Comparison of ENCODE assay signal across 24 mouse cellular contexts in the genomic region with DNA sequence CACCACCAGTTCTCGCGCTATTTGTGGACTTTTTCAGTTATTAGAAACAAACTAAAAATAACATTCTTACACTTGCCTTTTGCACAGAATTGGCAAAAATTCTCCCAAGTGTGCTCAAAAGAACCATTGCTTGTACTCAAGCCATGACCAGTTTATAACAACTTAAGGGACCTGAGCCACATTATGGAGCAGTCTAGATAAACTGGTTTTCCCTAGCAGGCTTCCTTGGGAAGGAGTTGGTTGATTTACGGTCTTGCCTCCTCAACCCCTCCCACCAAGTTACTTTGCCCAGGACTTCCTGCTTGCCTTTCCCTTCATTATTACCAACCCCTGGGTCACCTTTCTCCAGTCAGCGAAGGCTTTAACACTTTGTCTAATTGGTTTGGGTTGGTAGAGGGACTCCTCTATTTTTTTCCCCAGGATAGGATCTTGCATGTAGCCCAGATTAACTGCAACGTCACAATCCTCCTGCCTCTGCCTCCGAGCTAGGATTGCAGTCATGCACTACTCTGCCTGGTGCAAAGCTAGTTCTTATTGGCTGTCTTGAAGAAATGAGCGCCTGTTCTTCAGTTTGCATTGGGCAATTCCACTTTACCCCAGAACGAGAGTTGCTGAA.
A peak's percentile ranks its signal among the peaks of the same experiment; 100 is the strongest.
DNase-seq lines count a peak whose midpoint lies in the region; ATAC-seq and TF ChIP-seq lines count a peak whose summit lies in the region.
"Had no signal": no experiment of that assay in that cellular context is flagged by ENCODE, and none has a peak within 500 bp of the region (broad histone marks: within the 10 kb centered on the region; RNA-seq: fewer than 3 reads in every experiment).

No protein-coding gene starts in this region.

- H3K27ac ChIP-seq in liver, embryonic 11.5 days (ENCODE audit: low read depth, low read length) = no peak overlapping the region
- H3K27ac ChIP-seq in intestine, embryonic 15.5 days = no peak overlapping the region
- H3K27ac ChIP-seq in liver, embryonic 14.5 days = no peak overlapping the region
- H3K27ac ChIP-seq in stomach, postnatal 0 days (replicated peaks) = peak overlapping the region; percentile 81
- no peak overlapping the region for H3K27ac ChIP-seq in heart, embryonic 10.5 days
- H3K27ac ChIP-seq: forebrain, embryonic 15.5 days; hindbrain, embryonic 10.5 days; layer of hippocampus, adult 2 months; midbrain, embryonic 12.5 days; neural tube, embryonic 15.5 days had no signal

- no peak for TF ChIP-seq CTCF in liver, embryonic 14.5 days (IDR thresholded peaks at IDR 0.05; ENCODE audit: low read depth)
- TF ChIP-seq CTCF in stomach, postnatal 0 days (IDR thresholded peaks at IDR 0.05; ENCODE audit: low read depth) = no peak

- 62% methylated on average over 8 of the region's 8 CpGs for WGBS in liver, embryonic 11.5 days
- WGBS in intestine, embryonic 15.5 days = 71% methylated on average over 8 of the region's 8 CpGs
- 44% methylated on average over 8 of the region's 8 CpGs for WGBS in liver, embryonic 14.5 days (ENCODE audit: insufficient replicate concordance)
- 68% methylated on average over 8 of the region's 8 CpGs for WGBS in stomach, postnatal 0 days
- 76% methylated on average over 8 of the region's 8 CpGs for WGBS in heart, embryonic 10.5 days

- H3K36me3 ChIP-seq in liver, embryonic 11.5 days (ENCODE audit: control insufficient read depth, insufficient read depth, low read length) = no peaks in the 10 kb centered on the region
- no peaks in the 10 kb centered on the region for H3K36me3 ChIP-seq in intestine, embryonic 15.5 days
- H3K36me3 ChIP-seq in liver, embryonic 14.5 days (replicated peaks; ENCODE audit: control insufficient read depth, insufficient read depth, low read depth) = no peaks in the 10 kb centered on the region
- H3K36me3 ChIP-seq in stomach, postnatal 0 days (ENCODE audit: control insufficient read depth, insufficient read depth, low read length) = no peaks in the 10 kb centered on the region
- H3K36me3 ChIP-seq in heart, embryonic 10.5 days = no peaks in the 10 kb centered on the region
- H3K36me3 ChIP-seq: forebrain, embryonic 15.5 days; heart, embryonic 12.5 days; hindbrain, embryonic 10.5 days; midbrain, embryonic 12.5 days; neural tube, embryonic 15.5 days had no signal

- H3K4me2 ChIP-seq in liver, embryonic 11.5 days = peak overlapping the region; percentile 51
- H3K4me2 ChIP-seq in intestine, embryonic 15.5 days (replicated peaks) = no peak overlapping the region
- H3K4me2 ChIP-seq in liver, embryonic 14.5 days (ENCODE audit: low read depth) = peak overlapping the region; percentile 39
- no peak overlapping the region for H3K4me2 ChIP-seq in stomach, postnatal 0 days (replicated peaks; ENCODE audit: low read depth)
- H3K4me2 ChIP-seq: forebrain, embryonic 15.5 days; heart, embryonic 12.5 days; midbrain, embryonic 12.5 days; neural tube, embryonic 15.5 days had no signal

- DNase-seq in liver, embryonic 11.5 days (ENCODE audit: low spot score) = no peak
- no peak for DNase-seq in liver
- DNase-seq in liver, embryonic 14.5 days (ENCODE audit: low read depth in 3 of 3, low spot score in 3 of 3) = no peak
- peak; percentile 48 for DNase-seq in stomach, postnatal 0 days (ENCODE audit: low spot score)
- no peak for DNase-seq in adrenal gland, adult 2 months
- no peak for DNase-seq in heart, embryonic 10.5 days (ENCODE audit: low spot score)
- DNase-seq: cerebellum, adult 18-20 months; cerebellum, postnatal 25 days; gastrocnemius, postnatal 10 days; heart, adult 11 months; heart, postnatal 10 days; kidney, adult 2 months; kidney, postnatal 25 days; layer of hippocampus, postnatal 36 days; right cerebral cortex, adult 18-20 months; thymus, postnatal 14 days had no signal

- H3K27me3 ChIP-seq in liver, embryonic 11.5 days (replicated peaks; ENCODE audit: control insufficient read depth, insufficient read depth, low read length) = no peaks in the 10 kb centered on the region
- H3K27me3 ChIP-seq in intestine, embryonic 15.5 days (replicated peaks) = no peaks in the 10 kb centered on the region
- H3K27me3 ChIP-seq in liver, embryonic 14.5 days (ENCODE audit: control insufficient read depth, insufficient read depth, low read length) = no peaks in the 10 kb centered on the region; the same call in 1 of the 2 replicates
- no peaks in the 10 kb centered on the region for H3K27me3 ChIP-seq in stomach, postnatal 0 days (ENCODE audit: control insufficient read depth, insufficient read depth, low read length)
- peaks cover 7% of the 10 kb centered on the region; the same call in 1 of the 2 replicates for H3K27me3 ChIP-seq in heart, embryonic 10.5 days (ENCODE audit: insufficient read depth, poor library complexity, severe bottlenecking)
- H3K27me3 ChIP-seq: forebrain, embryonic 15.5 days; heart, embryonic 12.5 days; neural tube, embryonic 15.5 days had no signal

- no peak overlapping the region for H3K4me3 ChIP-seq in liver, embryonic 11.5 days (ENCODE audit: low read depth, low read length)
- no peak overlapping the region for H3K4me3 ChIP-seq in intestine, embryonic 15.5 days (replicated peaks)
- no peak overlapping the region for H3K4me3 ChIP-seq in liver, embryonic 14.5 days (ENCODE audit: insufficient read depth in 1 of 2, low read depth in 2 of 2, low read length in 2 of 2)
- no peak overlapping the region for H3K4me3 ChIP-seq in stomach, postnatal 0 days (ENCODE audit: low read depth, low read length)
- H3K4me3 ChIP-seq in heart, embryonic 10.5 days = no peak overlapping the region
- H3K4me3 ChIP-seq: forebrain, embryonic 15.5 days; heart, embryonic 12.5 days; hindbrain, embryonic 10.5 days; layer of hippocampus, adult 2 months; midbrain, embryonic 12.5 days; neural tube, embryonic 15.5 days had no signal

- H3K4me1 ChIP-seq in liver, embryonic 11.5 days (replicated peaks; ENCODE audit: control insufficient read depth, insufficient read depth, low read length) = peaks cover 32% of the 10 kb centered on the region
- H3K4me1 ChIP-seq in intestine, embryonic 15.5 days (replicated peaks) = peaks cover 30% of the 10 kb centered on the region
- peaks cover 8 to 53% of the 10 kb centered on the region in 2 experiments for H3K4me1 ChIP-seq in liver, embryonic 14.5 days (replicated peaks; ENCODE audit: control insufficient read depth in 2 of 2, insufficient read depth in 2 of 2, low read length in 1 of 2)
- peaks cover 7% of the 10 kb centered on the region; the same call in 1 of the 2 replicates for H3K4me1 ChIP-seq in stomach, postnatal 0 days (replicated peaks; ENCODE audit: control insufficient read depth, insufficient read depth)
- H3K4me1 ChIP-seq in heart, embryonic 10.5 days = peaks cover 34% of the 10 kb centered on the region

- no peak for TF ChIP-seq EP300 in liver, embryonic 14.5 days (IDR thresholded peaks at IDR 0.05; ENCODE audit: low read depth)
- no peak for TF ChIP-seq EP300 in stomach, postnatal 0 days (optimal IDR thresholded peaks at IDR 0.05)

- no peaks in the 10 kb centered on the region for H3K9me3 ChIP-seq in liver, embryonic 11.5 days (ENCODE audit: control insufficient read depth, low read length)
- H3K9me3 ChIP-seq in intestine, embryonic 15.5 days = no peaks in the 10 kb centered on the region
- H3K9me3 ChIP-seq in liver, embryonic 14.5 days (ENCODE audit: control insufficient read depth, low read length) = no peaks in the 10 kb centered on the region
- no peaks in the 10 kb centered on the region for H3K9me3 ChIP-seq in stomach, postnatal 0 days (ENCODE audit: control insufficient read depth, low read length)
- no peaks in the 10 kb centered on the region for H3K9me3 ChIP-seq in heart, embryonic 10.5 days
- H3K9me3 ChIP-seq: forebrain, embryonic 15.5 days; heart, embryonic 12.5 days; hindbrain, embryonic 10.5 days; midbrain, embryonic 12.5 days; neural tube, embryonic 15.5 days had no signal

- H3K9ac ChIP-seq in liver, embryonic 11.5 days (ENCODE audit: low read depth, low read length) = no peak overlapping the region
- no peak overlapping the region for H3K9ac ChIP-seq in intestine, embryonic 15.5 days
- no peak overlapping the region for H3K9ac ChIP-seq in liver, embryonic 14.5 days (replicated peaks)
- no peak overlapping the region for H3K9ac ChIP-seq in stomach, postnatal 0 days (ENCODE audit: low read length)
- H3K9ac ChIP-seq: forebrain, embryonic 15.5 days; heart, embryonic 12.5 days; midbrain, embryonic 12.5 days; neural tube, embryonic 15.5 days had no signal

- ATAC-seq in liver, embryonic 11.5 days (replicated peaks; ENCODE audit: low FRiP score) = no peak
- ATAC-seq in intestine, embryonic 15.5 days = peak; percentile 47
- no peak for ATAC-seq in liver, embryonic 14.5 days (ENCODE audit: insufficient read depth)
- peak; percentile 47 for ATAC-seq in stomach, postnatal 0 days (ENCODE audit: low FRiP score, low TSS enrichment)
- ATAC-seq: CD4-positive, CD25-positive, alpha-beta regulatory T cell, adult 4 months; forebrain, embryonic 15.5 days had no signal

Comparison
In these comparisons a context has a peak if more than half of its experiments do, and no peak if none do; other contexts are left out.
1. ATAC-seq: peak in intestine, embryonic 15.5 days (single experiment) and stomach, postnatal 0 days (single experiment); none in liver, embryonic 11.5 days (single experiment) and liver, embryonic 14.5 days (single experiment).
2. H3K4me2 ChIP-seq: peak in liver, embryonic 11.5 days (single experiment) and liver, embryonic 14.5 days (single experiment); none in intestine, embryonic 15.5 days (single experiment) and stomach, postnatal 0 days (single experiment).